Comparison of ENCODE assay signal across 24 mouse cellular contexts in the genomic region with DNA sequence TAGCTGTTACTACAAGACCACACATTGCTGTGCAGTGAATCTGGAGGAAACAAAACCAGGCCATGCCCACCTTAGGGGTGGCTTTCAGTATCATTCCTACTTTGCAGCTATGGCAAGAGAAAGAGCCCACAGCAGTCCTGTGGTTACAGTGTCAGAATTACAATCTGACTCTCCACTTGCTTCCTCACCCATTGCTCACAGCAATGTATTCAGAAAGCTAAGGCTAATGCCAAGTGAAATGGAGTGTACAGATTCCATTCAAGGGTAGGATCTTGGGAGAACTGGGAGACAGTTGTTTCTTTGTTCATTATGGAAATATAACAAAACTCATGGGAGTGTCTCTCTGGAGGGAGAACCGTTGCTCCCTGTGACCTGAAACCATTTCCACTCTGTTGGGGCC. TPM values are rescaled to one million over a fixed set of nuclear protein-coding genes. Genes with fewer than 3 reads are reported as not detected.
"Had no signal": no experiment of that assay in that cellular context is flagged by ENCODE, and none has a peak within 500 bp of the region (broad histone marks: within the 10 kb centered on the region; RNA-seq: fewer than 3 reads in every experiment).

No protein-coding gene starts in this region.

- H3K27ac ChIP-seq: liver, embryonic 13.5 days; liver, embryonic 15.5 days; lung, embryonic 15.5 days; macrophage; midbrain, embryonic 13.5 days; neural tube, embryonic 12.5 days had no signal

- H3K9me3 ChIP-seq: liver, embryonic 13.5 days; liver, embryonic 15.5 days; lung, embryonic 15.5 days; midbrain, embryonic 13.5 days; neural tube, embryonic 12.5 days had no signal

- H3K4me1 ChIP-seq: liver, embryonic 13.5 days; liver, embryonic 15.5 days; lung, embryonic 15.5 days; megakaryocyte, embryonic 14.5 days; midbrain, embryonic 13.5 days; neural tube, embryonic 12.5 days had no signal

- H3K4me2 ChIP-seq: liver, embryonic 13.5 days; liver, embryonic 15.5 days; lung, embryonic 15.5 days; midbrain, embryonic 11.5 days; midbrain, embryonic 13.5 days; neural tube, embryonic 12.5 days had no signal

- ATAC-seq: liver, postnatal 0 days; lung, postnatal 0 days; midbrain, embryonic 13.5 days; midbrain, embryonic 16.5 days had no signal

- H3K4me3 ChIP-seq: liver, embryonic 13.5 days; liver, embryonic 15.5 days; lung, embryonic 15.5 days; megakaryocyte, embryonic 14.5 days; midbrain, embryonic 13.5 days; neural tube, embryonic 12.5 days had no signal

- H3K27me3 ChIP-seq: liver, embryonic 15.5 days; lung, embryonic 15.5 days; megakaryocyte, embryonic 14.5 days; midbrain, embryonic 13.5 days; neural tube, embryonic 12.5 days had no signal

- DNase-seq: liver, embryonic 13.5 days; liver, postnatal 0 days; lung, adult 2 months; lung, postnatal 14 days; lung, postnatal 36 days; retina, postnatal 1 day; right cerebral cortex, adult 18-20 months; right cerebral cortex, postnatal 25 days; right cerebral cortex, postnatal 4 days; spleen, adult 18-20 months; thymus, adult 18-20 months; thymus, postnatal 14 days; thymus, postnatal 36 days had no signal

- H3K36me3 ChIP-seq: liver, embryonic 13.5 days; liver, embryonic 15.5 days; lung, embryonic 15.5 days; midbrain, embryonic 13.5 days; neural tube, embryonic 12.5 days had no signal

- H3K9ac ChIP-seq: liver, embryonic 13.5 days; liver, embryonic 15.5 days; liver, postnatal 0 days; lung, embryonic 15.5 days; midbrain, embryonic 13.5 days; neural tube, embryonic 12.5 days had no signal

RNA-seq across cellular contexts. Expression of gene Ppp1r14c, which starts 6.3 kb away (rescaled TPM):
- total RNA-seq: megakaryocyte progenitor cell, adult 5-6 weeks; monocyte, adult 5-6 weeks had no signal
- polyA plus RNA-seq: macrophage had no signal
